Mouse (Mus musculus) neural tube, embryonic 12.5 days (tissue): ENCODE measurements around the gene Golt1b. TPM values are rescaled to one million over a fixed set of nuclear protein-coding genes. Genes with fewer than 3 reads are reported as not detected.

Experiments
- ATAC-seq: fragments of 200-750 bp; cut with Nextera tagmentation; 2 replicates; pipeline ENCODE4 v1.8.0; 2017; ENCODE audit warnings: low read depth, mild to moderate bottlenecking, moderate TSS enrichment, moderate library complexity; ENCODE audit not compliant: low FRiP score
- H3K27ac ChIP-seq: fragments of 300-500 bp; sonication (generic); 2 replicates; pipeline ENCODE4 v1.5.1; 2016
- H3K27me3 ChIP-seq: fragments of 300-500 bp; sonication (generic); replicated peaks from 2 replicates; pipeline ENCODE4 v1.6.1; 2016; ENCODE audit warnings: mild to moderate bottlenecking
- H3K36me3 ChIP-seq: fragments of 300-500 bp; sonication (generic); 2 replicates; pipeline ENCODE4 v1.6.1; 2016; ENCODE audit warnings: mild to moderate bottlenecking
- H3K4me1 ChIP-seq: fragments of 300-500 bp; sonication (generic); 2 replicates; pipeline ENCODE4 v1.6.1; 2016
- H3K4me2 ChIP-seq: fragments of 300-500 bp; sonication (generic); replicated peaks from 2 replicates; pipeline ENCODE4 v1.6.1; 2016; ENCODE audit warnings: mild to moderate bottlenecking
- H3K4me3 ChIP-seq: fragments of 300-500 bp; sonication (generic); 2 replicates; pipeline ENCODE4 v1.5.1; 2016
- H3K9ac ChIP-seq: fragments of 300-500 bp; sonication (generic); 2 replicates; pipeline ENCODE4 v1.6.1; 2016; ENCODE audit warnings: mild to moderate bottlenecking
- H3K9me3 ChIP-seq: fragments of 300-500 bp; sonication (generic); 2 replicates; pipeline ENCODE4 v1.6.1; 2016; ENCODE audit warnings: mild to moderate bottlenecking
- WGBS: fragments of 180-500 bp; shearing (Covaris S2); methylation state at CpG from one replicate; pipeline ENCODE4 v1.1.7; 2016; 5-methylcytosine and 5-hydroxymethylcytosine counted together
- polyA plus RNA-seq: library from polyadenylated mRNA; unstranded; fragments of >200 nt; fragmentation: Nextera tagmentation; extraction: Ambion mirVana; gene quantifications from 2 replicates; pipeline ENCODE4 v1.2.1, GENCODE M21; 2016

Golt1b gene
- polyA plus RNA-seq, 1 experiment from 2014 or later, result 92.0 TPM

GRCm38 (mm10) chr6:142392312-142392711 is 5.3 kb downstream of the Golt1b start:
- Histone ChIP-seq H3K27ac (no peak overlapping the region), H3K36me3 (peaks cover 32% of the 10 kb centered on the region), H3K9ac (no peak overlapping the region), H3K4me3 (no peak overlapping the region), H3K27me3 (no peaks in the 10 kb centered on the region), H3K4me2 (no peak overlapping the region), H3K9me3 (no peaks in the 10 kb centered on the region), H3K4me1 (peaks cover 11% of the 10 kb centered on the region)
- ATAC-seq, result no peak
- 90% methylated on average over 5 of the region's 5 CpGs for WGBS

DNA sequence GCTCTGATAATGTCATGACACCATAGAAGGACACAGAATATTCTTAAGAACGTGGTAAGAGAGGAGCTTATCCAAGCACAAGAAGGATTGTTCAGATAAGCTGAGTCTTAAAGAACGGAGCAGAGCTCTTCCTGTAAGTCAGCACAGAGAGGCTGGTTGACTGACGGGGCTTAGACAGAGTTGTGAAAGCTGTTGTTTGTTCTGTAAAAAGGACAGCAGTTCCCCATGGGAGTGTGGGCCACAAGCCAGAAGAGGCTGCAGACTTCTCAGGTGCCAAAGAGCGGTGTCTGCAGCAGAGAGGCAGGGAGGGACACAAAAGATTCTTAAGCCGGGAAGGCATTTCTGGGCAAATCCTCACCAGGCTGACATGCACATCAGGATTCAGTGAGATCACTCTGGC is 7.6 kb downstream of the Golt1b start:
- no peaks in the 10 kb centered on the region for H3K9me3 ChIP-seq
- no peak overlapping the region for H3K27ac ChIP-seq
- no peak overlapping the region for H3K4me2 ChIP-seq
- H3K4me3 ChIP-seq, result no peak overlapping the region
- H3K4me1 ChIP-seq, result no peaks in the 10 kb centered on the region
- H3K27me3 ChIP-seq, result no peaks in the 10 kb centered on the region
- H3K36me3 ChIP-seq, result peaks cover 32% of the 10 kb centered on the region
- no peak overlapping the region for H3K9ac ChIP-seq
- no peak for ATAC-seq
- WGBS, result 92% methylated on average over 5 of the region's 5 CpGs

GRCm38 (mm10) chr6:142395756-142396155 is 8.7 kb downstream of the Golt1b start:
- H3K4me3 ChIP-seq, result no peak overlapping the region
- no peaks in the 10 kb centered on the region for H3K27me3 ChIP-seq
- H3K4me2 ChIP-seq, result no peak overlapping the region
- ATAC-seq, result no peak
- no peak overlapping the region for H3K9ac ChIP-seq
- H3K9me3 ChIP-seq, result no peaks in the 10 kb centered on the region
- no peak overlapping the region for H3K27ac ChIP-seq
- H3K4me1 ChIP-seq, result no peaks in the 10 kb centered on the region
- peaks cover 40% of the 10 kb centered on the region for H3K36me3 ChIP-seq
- 93% methylated on average over 6 of the region's 6 CpGs for WGBS

- WGBS, result 41% methylated on average over 1 of the region's 1 CpGs
- no peak overlapping the region for H3K4me2 ChIP-seq
- ATAC-seq, result no peak
These were observed 24.1 kb downstream of the Golt1b start for GRCm38 (mm10) chr6:142411140-142411539.

DNA sequence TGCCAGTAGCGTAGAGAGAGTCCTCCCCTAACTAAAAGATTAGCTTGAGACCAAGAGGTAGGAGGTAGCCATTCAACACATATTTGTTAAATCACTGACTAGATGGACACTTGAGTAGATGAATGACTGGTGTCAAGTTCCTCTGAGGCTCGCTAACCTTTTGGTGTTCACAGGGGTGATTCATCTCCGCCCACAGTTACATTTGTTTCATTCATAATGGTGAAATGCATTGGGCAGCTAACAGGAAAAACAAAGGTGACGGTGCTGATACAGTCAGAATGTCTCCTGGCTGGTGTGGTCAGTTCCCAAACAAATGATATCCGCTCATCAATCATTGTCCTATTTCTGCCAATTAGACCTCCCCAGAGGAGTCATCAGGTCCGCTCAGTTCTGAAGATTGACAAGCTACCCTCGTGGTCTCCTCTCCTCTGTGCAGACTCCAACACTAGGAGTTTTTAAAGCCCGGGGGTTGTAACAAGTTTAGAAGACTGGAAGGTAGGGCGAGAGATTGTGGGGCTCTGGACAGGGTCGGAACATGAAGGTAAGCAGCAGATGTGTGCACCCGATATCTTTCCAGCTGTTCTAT is 26.0 kb downstream of the Golt1b start, which contains the start of gene Spx:
Gene Spx (plus strand): TSS at position 536 of the 586 bp plus-strand sequence.
- Histone ChIP-seq H3K4me2 (peak within 1 kb of the TSS; percentile 58), H3K9me3 (no peaks in the 10 kb centered on the region), H3K27me3 (peaks cover 18% of the 10 kb centered on the region), H3K27ac (no peak within 1 kb of the TSS), H3K4me3 (no peak within 1 kb of the TSS), H3K36me3 (no peaks in the 10 kb centered on the region), H3K9ac (no peak within 1 kb of the TSS), H3K4me1 (no peaks in the 10 kb centered on the region)
- WGBS, result 67% methylated on average over 11 of the region's 11 CpGs
- ATAC-seq, result no peak

More at GRCm38 (mm10) chr6:142411140-142411539, 24.1 kb downstream of the Golt1b start:
- Histone ChIP-seq H3K9me3 (no peaks in the 10 kb centered on the region), H3K27ac (no peak overlapping the region), H3K9ac (no peak overlapping the region), H3K36me3 (no peaks in the 10 kb centered on the region), H3K4me3 (no peak overlapping the region), H3K4me1 (no peaks in the 10 kb centered on the region), H3K27me3 (peaks cover 18% of the 10 kb centered on the region)

- H3K27ac ChIP-seq, result no peak overlapping the region
- no peak for ATAC-seq
- H3K4me3 ChIP-seq, result no peak overlapping the region
- WGBS, result 12% methylated on average over 12 of the region's 12 CpGs
- H3K9ac ChIP-seq, result no peak overlapping the region
- H3K9me3 ChIP-seq, result no peaks in the 10 kb centered on the region
- H3K4me2 ChIP-seq, result peak overlapping the region; percentile 58; the same call in 1 of the 2 replicates
- H3K4me1 ChIP-seq, result no peaks in the 10 kb centered on the region
- H3K36me3 ChIP-seq, result no peaks in the 10 kb centered on the region
- peaks cover 18% of the 10 kb centered on the region for H3K27me3 ChIP-seq
These were observed 26.8 kb downstream of the Golt1b start for GRCm38 (mm10) chr6:142413845-142414244.

- Histone ChIP-seq H3K4me3 (no peak overlapping the region; the same call in 1 of the 2 replicates), H3K9me3 (no peaks in the 10 kb centered on the region), H3K36me3 (no peaks in the 10 kb centered on the region), H3K27me3 (peaks cover 18% of the 10 kb centered on the region), H3K9ac (0 out of 2 replicates have a peak overlapping the region, but pooled peaks have one; percentile 10), H3K27ac (no peak overlapping the region), H3K4me1 (no peaks in the 10 kb centered on the region), H3K4me2 (peak overlapping the region; percentile 58)
- WGBS, result 1% methylated on average over 24 of the region's 24 CpGs
- peak; percentile 61; the same call in 1 of the 2 replicates for ATAC-seq
These were observed 27.6 kb downstream of the Golt1b start for GRCm38 (mm10) chr6:142414597-142414996.

- no peak for ATAC-seq
- Histone ChIP-seq H3K27me3 (no peaks in the 10 kb centered on the region), H3K4me1 (no peaks in the 10 kb centered on the region), H3K4me3 (no peak overlapping the region), H3K4me2 (no peak overlapping the region), H3K9ac (no peak overlapping the region), H3K36me3 (no peaks in the 10 kb centered on the region), H3K27ac (no peak overlapping the region), H3K9me3 (no peaks in the 10 kb centered on the region)
- WGBS, result 72% methylated on average over 7 of the region's 7 CpGs
These were observed 38.0 kb downstream of the Golt1b start for GRCm38 (mm10) chr6:142424976-142425375.

DNA sequence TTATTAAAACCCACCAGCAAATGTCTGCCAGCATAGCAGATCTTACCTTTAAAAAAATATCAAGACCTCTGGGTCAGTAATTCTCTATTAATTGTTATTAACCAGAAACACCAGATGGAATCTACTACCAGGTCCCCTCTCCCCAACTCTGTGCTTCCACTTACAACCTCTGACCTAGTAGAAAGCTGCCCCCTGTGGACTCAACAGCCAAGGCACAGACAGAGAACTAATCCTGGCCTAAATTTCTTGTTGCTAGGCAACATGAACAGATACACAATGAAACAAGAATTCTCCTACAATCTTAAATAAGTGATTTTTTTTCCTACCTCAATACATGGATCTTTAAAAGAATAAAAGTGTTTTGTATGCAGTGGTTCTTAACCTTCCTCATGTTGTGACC is 42.1 kb downstream of the Golt1b start:
- Histone ChIP-seq H3K4me2 (no peak overlapping the region), H3K36me3 (no peaks in the 10 kb centered on the region), H3K4me1 (no peaks in the 10 kb centered on the region), H3K4me3 (no peak overlapping the region), H3K9me3 (no peaks in the 10 kb centered on the region), H3K27me3 (no peaks in the 10 kb centered on the region), H3K9ac (no peak overlapping the region), H3K27ac (no peak overlapping the region)
- no peak for ATAC-seq

GRCm38 (mm10) chr6:142451381-142451780 is 64.4 kb downstream of the Golt1b start:
- Histone ChIP-seq H3K4me1 (no peaks in the 10 kb centered on the region), H3K27ac (no peak overlapping the region), H3K4me3 (no peak overlapping the region), H3K36me3 (no peaks in the 10 kb centered on the region), H3K4me2 (no peak overlapping the region), H3K9me3 (no peaks in the 10 kb centered on the region), H3K9ac (no peak overlapping the region), H3K27me3 (no peaks in the 10 kb centered on the region)
- WGBS, result 83% methylated on average over 12 of the region's 12 CpGs
- ATAC-seq, result no peak

DNA sequence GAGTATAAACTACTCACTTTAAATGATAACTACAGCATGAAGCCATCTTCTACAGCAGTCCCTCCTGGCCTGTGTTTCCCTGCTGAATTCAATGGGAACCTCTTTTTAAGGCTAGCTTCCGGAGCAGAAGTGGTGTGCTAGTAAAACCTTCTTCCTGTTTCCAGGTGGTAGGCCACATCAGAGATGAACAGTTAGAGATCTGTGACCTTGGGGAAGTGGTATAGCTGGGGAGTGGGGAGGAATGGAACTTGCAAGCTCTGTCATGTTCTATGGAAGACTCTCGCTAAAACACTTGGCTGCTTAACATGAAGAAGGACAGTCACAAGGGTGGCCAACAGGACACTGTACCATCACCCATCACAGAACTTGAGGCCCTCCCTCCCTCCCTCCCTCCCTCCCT is 66.3 kb downstream of the Golt1b start:
- 67% methylated on average over 2 of the region's 2 CpGs for WGBS
- ATAC-seq, result no peak
- no peak overlapping the region for H3K27ac ChIP-seq

More for the DNA sequence above, 66.3 kb downstream of the Golt1b start:
- no peak overlapping the region for H3K4me3 ChIP-seq
- H3K36me3 ChIP-seq, result no peaks in the 10 kb centered on the region
- H3K27me3 ChIP-seq, result no peaks in the 10 kb centered on the region
- H3K9ac ChIP-seq, result no peak overlapping the region
- H3K9me3 ChIP-seq, result no peaks in the 10 kb centered on the region
- 0 out of 2 replicates have a peak, but pooled peaks cover 4% of the 10 kb centered on the region for H3K4me1 ChIP-seq
- H3K4me2 ChIP-seq, result no peak overlapping the region
